Mouse (Mus musculus) MEL (cell line): ENCODE measurements around the gene Padi4. TPM values are rescaled to one million over a fixed set of nuclear protein-coding genes. Genes with fewer than 3 reads are reported as not detected.

ENCODE experiments used
- DNase-seq: peaks from one replicate; pipeline ENCODE4 v3.0.0; 2011; ENCODE audit warnings: low read depth, low spot score
- H3K27ac ChIP-seq: 2 replicates; pipeline ENCODE4 v1.5.1; 2012; ENCODE audit warnings: low read depth, mild to moderate bottlenecking, control low read depth, low read length, moderate library complexity; ENCODE audit not compliant: control insufficient read depth
- H3K27me3 ChIP-seq, 2 experiments: fragments of 150-350 bp in 1 of 2; sonication (generic) in 1 of 2; 2 replicates each; pipeline ENCODE4 v1.6.1; 2012; ENCODE audit warnings: low read length in 2 of 2, mild to moderate bottlenecking in 2 of 2, improper control_type of control experiment in 1 of 2, moderate library complexity in 1 of 2; ENCODE audit not compliant: insufficient read depth in 2 of 2, control insufficient read depth in 1 of 2
- H3K36me3 ChIP-seq, 2 experiments: 2 replicates each; pipeline ENCODE4 v1.6.1; 2012 to 2014; ENCODE audit warnings: low read length in 2 of 2, improper control_type of control experiment in 1 of 2, inconsistent platforms in 1 of 2, mild to moderate bottlenecking in 1 of 2; ENCODE audit not compliant: insufficient read depth in 2 of 2, control insufficient read depth in 1 of 2
- H3K4me1 ChIP-seq, 2 experiments: fragments of 150-350 bp in 1 of 2; sonication (generic) in 1 of 2; 2 replicates each; pipeline ENCODE4 v1.6.1; 2012; ENCODE audit warnings: low read length in 2 of 2, improper control_type of control experiment in 1 of 2, mild to moderate bottlenecking in 1 of 2; ENCODE audit not compliant: insufficient read depth in 2 of 2, control insufficient read depth in 1 of 2
- H3K4me3 ChIP-seq, 2 experiments: fragments of 150-350 bp in 1 of 2; sonication (generic) in 1 of 2; 2 replicates each; pipeline ENCODE4 v1.5.1; 2012; ENCODE audit warnings: low read depth in 2 of 2, low read length in 2 of 2, mild to moderate bottlenecking in 2 of 2, moderate library complexity in 2 of 2, control low read depth in 1 of 2, improper control_type of control experiment in 1 of 2; ENCODE audit not compliant: control insufficient read depth in 1 of 2, insufficient read depth in 1 of 2
- H3K79me2 ChIP-seq: 2 replicates; pipeline ENCODE4 v1.6.1; 2012; ENCODE audit warnings: mild to moderate bottlenecking, low read length, moderate library complexity; ENCODE audit not compliant: control insufficient read depth, poor library complexity, insufficient read depth
- H3K9ac ChIP-seq: 2 replicates; pipeline ENCODE4 v1.6.1; 2012; ENCODE audit warnings: low read depth, mild to moderate bottlenecking, control low read depth, low read length, moderate library complexity; ENCODE audit not compliant: control insufficient read depth, poor library complexity, severe bottlenecking
- H3K9me3 ChIP-seq: fragments of 150-350 bp; sonication (generic); replicated peaks from 2 replicates; pipeline ENCODE4 v1.6.1; 2012; ENCODE audit warnings: mild to moderate bottlenecking, low read length, improper control_type of control experiment, moderate library complexity; ENCODE audit not compliant: insufficient read depth
- CTCF ChIP-seq, 3 experiments: IDR thresholded peaks in 2 of 3; conservative IDR thresholded peaks in 1 of 3; 2 replicates each; pipeline ENCODE4 v1.5.1; 2011 to 2012; ENCODE audit warnings: low read length in 3 of 3, low read depth in 2 of 3, mild to moderate bottlenecking in 2 of 3, improper control_type of control experiment in 1 of 3, inconsistent platforms in 1 of 3, mixed read lengths in 1 of 3, moderate library complexity in 1 of 3; ENCODE audit not compliant: control insufficient read depth in 1 of 3, insufficient read depth in 1 of 3, poor library complexity in 1 of 3, severe bottlenecking in 1 of 3
- E2F4 ChIP-seq: IDR thresholded peaks from 2 replicates; pipeline ENCODE4 v1.6.1; 2011; ENCODE audit warnings: low read depth, low read length, improper control_type of control experiment, borderline replicate concordance
- ELF1 ChIP-seq: IDR thresholded peaks from 2 replicates; pipeline ENCODE4 v1.6.1; 2014; ENCODE audit warnings: low read depth, mild to moderate bottlenecking, inconsistent platforms, low read length, improper control_type of control experiment, moderate library complexity
- EP300 ChIP-seq, 2 experiments: IDR thresholded peaks; 2 replicates each; pipeline ENCODE4 v1.6.1; 2011; ENCODE audit warnings: improper control_type of control experiment in 2 of 2, low read length in 2 of 2, low read depth in 1 of 2, mild to moderate bottlenecking in 1 of 2
- ETS1 ChIP-seq: IDR thresholded peaks from 2 replicates; pipeline ENCODE4 v1.6.1; 2012; ENCODE audit warnings: low read depth, mild to moderate bottlenecking, inconsistent platforms, low read length, improper control_type of control experiment, moderate library complexity
- GATA1 ChIP-seq: IDR thresholded peaks from 2 replicates; pipeline ENCODE4 v1.6.1; 2011; ENCODE audit warnings: low read depth, low read length, improper control_type of control experiment
- KAT2A ChIP-seq: conservative IDR thresholded peaks from 2 replicates; pipeline ENCODE4 v1.6.1; 2012; ENCODE audit warnings: low read depth, low read length, improper control_type of control experiment, inconsistent platforms
- MAFK ChIP-seq: IDR thresholded peaks from 2 replicates; pipeline ENCODE4 v1.6.1; 2011; ENCODE audit warnings: low read depth, mild to moderate bottlenecking, low read length, improper control_type of control experiment, borderline replicate concordance
- MAX ChIP-seq: IDR thresholded peaks from 2 replicates; pipeline ENCODE4 v1.6.1; 2011; ENCODE audit warnings: low read length, improper control_type of control experiment
- MXI1 ChIP-seq: IDR thresholded peaks from 2 replicates; pipeline ENCODE4 v1.6.1; 2011; ENCODE audit warnings: mild to moderate bottlenecking, low read depth, low read length, improper control_type of control experiment
- MYB ChIP-seq: IDR thresholded peaks from 2 replicates; pipeline ENCODE4 v1.6.1; 2011; ENCODE audit warnings: mild to moderate bottlenecking, low read depth, low read length, improper control_type of control experiment
- NRF1 ChIP-seq: IDR thresholded peaks from 2 replicates; pipeline ENCODE4 v1.6.1; 2014; ENCODE audit warnings: low read depth, mild to moderate bottlenecking, inconsistent platforms, low read length, improper control_type of control experiment, moderate library complexity; ENCODE audit not compliant: poor library complexity, insufficient read depth, severe bottlenecking
- POLR2AphosphoS2 ChIP-seq: IDR thresholded peaks from 2 replicates; pipeline ENCODE4 v1.6.1; 2011; ENCODE audit warnings: low read length, improper control_type of control experiment
- POLR2AphosphoS5 ChIP-seq: IDR thresholded peaks from 2 replicates; pipeline ENCODE4 v1.6.1; 2012; ENCODE audit warnings: low read depth, borderline replicate concordance, mild to moderate bottlenecking, inconsistent platforms, low read length, moderate library complexity, mixed read lengths
- RAD21 ChIP-seq: IDR thresholded peaks from 2 replicates; pipeline ENCODE4 v1.6.1; 2011; ENCODE audit warnings: mild to moderate bottlenecking, low read depth, low read length, improper control_type of control experiment
- RCOR1 ChIP-seq: IDR thresholded peaks from 2 replicates; pipeline ENCODE4 v1.6.1; 2012; ENCODE audit warnings: low read depth, mild to moderate bottlenecking, inconsistent platforms, low read length, improper control_type of control experiment
- SMC3 ChIP-seq: IDR thresholded peaks from 2 replicates; pipeline ENCODE4 v1.6.1; 2011; ENCODE audit warnings: low read depth, low read length, improper control_type of control experiment
- TAL1 ChIP-seq: IDR thresholded peaks from 2 replicates; pipeline ENCODE4 v1.6.1; 2012; ENCODE audit warnings: mild to moderate bottlenecking, inconsistent platforms, low read length, moderate library complexity, mixed read lengths
- UBTF ChIP-seq: IDR thresholded peaks from 2 replicates; pipeline ENCODE4 v1.6.1; 2012; ENCODE audit warnings: low read depth, mild to moderate bottlenecking, inconsistent platforms, low read length, improper control_type of control experiment, moderate library complexity, borderline replicate concordance; ENCODE audit not compliant: insufficient read depth
- USF2 ChIP-seq, 2 experiments: IDR thresholded peaks; 2 replicates each; pipeline ENCODE4 v1.6.1; 2011 to 2012; ENCODE audit warnings: improper control_type of control experiment in 2 of 2, low read length in 2 of 2, borderline replicate concordance in 1 of 2, inconsistent platforms in 1 of 2, low read depth in 1 of 2, mild to moderate bottlenecking in 1 of 2; ENCODE audit not compliant: insufficient read depth in 1 of 2
- ZC3H11A ChIP-seq: IDR thresholded peaks from 2 replicates; pipeline ENCODE4 v1.6.1; 2012; ENCODE audit warnings: low read depth, mild to moderate bottlenecking, inconsistent platforms, low read length, improper control_type of control experiment
- ZKSCAN1 ChIP-seq: IDR thresholded peaks from 2 replicates; pipeline ENCODE4 v1.6.1; 2012; ENCODE audit warnings: low read depth, mild to moderate bottlenecking, inconsistent platforms, low read length, improper control_type of control experiment, moderate library complexity
- ZMIZ1 ChIP-seq: IDR thresholded peaks from 2 replicates; pipeline ENCODE4 v1.6.1; 2012; ENCODE audit warnings: low read depth, mild to moderate bottlenecking, inconsistent platforms, low read length, improper control_type of control experiment, moderate library complexity
- ZNF384 ChIP-seq: IDR thresholded peaks from 2 replicates; pipeline ENCODE4 v1.6.1; 2012; ENCODE audit warnings: low read depth, mild to moderate bottlenecking, inconsistent platforms, low read length, improper control_type of control experiment
- polyA plus RNA-seq, 2 experiments: library from polyadenylated mRNA; stranded (reverse) in 1 of 2; unstranded in 1 of 2; fragments of >175 nt in 1 of 2; fragments of >200 nt in 1 of 2; gene quantifications; 2 replicates each; pipeline versions ENCODE4 v1.2.1 to v1.2.4; 2012; ENCODE audit warnings: low replicate concordance in 2 of 2, low read depth in 1 of 2; ENCODE audit not compliant: insufficient read length in 2 of 2, insufficient read depth in 1 of 2, missing spikeins in 1 of 2
- total RNA-seq: library from RNA; depleted of rRNA; stranded (reverse); fragments of 300-350 nt; gene quantifications from 2 replicates; pipeline ENCODE4 v1.2.3, GENCODE M21; 2012

Padi4 gene
- total and polyA plus RNA-seq, 3 experiments: not detected

GRCm38 (mm10) chr4:140711360-140711759, 62.7 kb downstream of the Padi4 start:
- no peak for DNase-seq
- Histone ChIP-seq H3K4me1 (no peaks in the 10 kb centered on the region), H3K27ac (no peak overlapping the region), H3K79me2 (peaks cover 21% of the 10 kb centered on the region), H3K4me3 (no peak overlapping the region), H3K9ac (no peak overlapping the region), H3K27me3 (no peaks in the 10 kb centered on the region), H3K9me3 (no peaks in the 10 kb centered on the region), H3K36me3 (peaks cover 0 to 26% of the 10 kb centered on the region in 2 experiments; a peak in 2 of 4 replicates)
- TF ChIP-seq POLR2AphosphoS5: no peak
- no peak for TF ChIP-seq E2F4
- TF ChIP-seq MAFK: no peak
- no peak for TF ChIP-seq ELF1
- no peak for TF ChIP-seq EP300 (IDR thresholded peaks at IDR 0.05; ENCODE audit: low read depth in 1 of 2, low read length in 2 of 2)
- no peak for TF ChIP-seq ZNF384
- TF ChIP-seq POLR2AphosphoS2: no peak
- no peak for TF ChIP-seq KAT2A

DNA sequence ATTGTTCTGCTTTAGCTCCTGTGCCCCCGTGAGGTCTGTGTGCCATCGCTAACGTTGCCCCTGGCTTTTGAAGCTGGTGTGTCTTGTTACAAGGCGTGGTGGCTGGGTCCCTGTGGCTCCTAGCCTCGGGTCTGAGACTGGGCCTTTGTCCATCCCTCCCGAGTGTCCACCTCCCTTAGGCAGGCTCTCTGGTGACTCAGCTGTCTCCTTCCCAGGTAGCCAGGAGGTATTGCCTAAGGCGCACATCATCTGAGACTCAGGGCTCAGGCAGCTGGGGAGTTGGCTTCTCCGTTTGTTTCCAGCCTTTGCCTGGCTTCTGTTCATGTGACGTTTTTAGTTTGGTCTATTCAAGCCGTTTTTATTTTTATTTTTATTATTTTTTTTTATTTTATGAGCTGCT, 63.3 kb downstream of the Padi4 start:
- Histone ChIP-seq H3K9me3 (no peaks in the 10 kb centered on the region), H3K4me3 (no peak overlapping the region), H3K36me3 (peaks cover 0 to 26% of the 10 kb centered on the region in 2 experiments; a peak in 2 of 4 replicates), H3K79me2 (peaks cover 26% of the 10 kb centered on the region), H3K9ac (no peak overlapping the region), H3K4me1 (no peaks in the 10 kb centered on the region), H3K27ac (no peak overlapping the region), H3K27me3 (no peaks in the 10 kb centered on the region)
- TF ChIP-seq USF2 (IDR thresholded peaks at IDR 0.05; ENCODE audit: borderline replicate concordance in 1 of 2, insufficient read depth in 1 of 2, low read depth in 1 of 2, low read length in 2 of 2) (no peak), ETS1 (no peak), NRF1 (no peak), ZC3H11A (no peak), RAD21 (no peak)
- DNase-seq: no peak

- no peak overlapping the region for H3K27ac ChIP-seq
- no peak overlapping the region for H3K9ac ChIP-seq
- DNase-seq: peak; percentile 9
- 0 out of 4 replicates have a peak, but pooled peaks cover 0 to 2% of the 10 kb centered on the region in 2 experiments for H3K4me1 ChIP-seq
- H3K27me3 ChIP-seq: no peaks in the 10 kb centered on the region
- peaks cover 38% of the 10 kb centered on the region for H3K79me2 ChIP-seq
- no peaks in the 10 kb centered on the region for H3K9me3 ChIP-seq
- TF ChIP-seq TAL1 (no peak), MAX (no peak), KAT2A (no peak), CTCF (IDR thresholded peaks at IDR 0.05 in 2 of 3, conservative IDR thresholded peaks at IDR 0.05 in 1 of 3; ENCODE audit: control insufficient read depth in 1 of 3, insufficient read depth in 1 of 3, low read depth in 2 of 3, low read length in 3 of 3, poor library complexity in 1 of 3, severe bottlenecking in 1 of 3) (no peak), ETS1 (no peak), RAD21 (no peak), GATA1 (no peak), ZMIZ1 (no peak), ELF1 (no peak), SMC3 (no peak), ZKSCAN1 (no peak), UBTF (no peak), EP300 (IDR thresholded peaks at IDR 0.05; ENCODE audit: low read depth in 1 of 2, low read length in 2 of 2) (no peak), MYB (no peak), MXI1 (no peak), RCOR1 (no peak), USF2 (IDR thresholded peaks at IDR 0.05; ENCODE audit: borderline replicate concordance in 1 of 2, insufficient read depth in 1 of 2, low read depth in 1 of 2, low read length in 2 of 2) (no peak), ZNF384 (no peak), MAFK (no peak)
- TF ChIP-seq, all 39 proteins: peak for 0
- Histone ChIP-seq H3K36me3 (peaks cover 4 to 22% of the 10 kb centered on the region in 2 experiments; a peak in 3 of 4 replicates), H3K4me3 (no peak overlapping the region)
These were observed 64.4 kb downstream of the Padi4 start for GRCm38 (mm10) chr4:140709617-140710016.
